Mouse (Mus musculus) monocyte, adult 5-6 weeks (primary cell): ENCODE data around the gene Nipal3. TPM values are rescaled to one million over a fixed set of nuclear protein-coding genes. Genes with fewer than 3 reads are reported as not detected.

Source experiments
- ATAC-seq: fragments of 153-309, 156-312 bp; replicated peaks from 2 replicates; pipeline ENCODE4 v1.8.0; 2017; ENCODE audit warnings: mild to moderate bottlenecking; ENCODE audit not compliant: low TSS enrichment, insufficient number of reproducible peaks, severe bottlenecking, poor library complexity, low FRiP score
- total RNA-seq: library from RNA; stranded (forward); fragments of 200-1000, 200-491, 200-594 nt; gene quantifications from 3 replicates; pipeline ENCODE4 v1.2.3, GENCODE M21; 2017

Nipal3 gene
- total RNA-seq, 1 experiment from 2014 or later: 16.7 TPM

DNA sequence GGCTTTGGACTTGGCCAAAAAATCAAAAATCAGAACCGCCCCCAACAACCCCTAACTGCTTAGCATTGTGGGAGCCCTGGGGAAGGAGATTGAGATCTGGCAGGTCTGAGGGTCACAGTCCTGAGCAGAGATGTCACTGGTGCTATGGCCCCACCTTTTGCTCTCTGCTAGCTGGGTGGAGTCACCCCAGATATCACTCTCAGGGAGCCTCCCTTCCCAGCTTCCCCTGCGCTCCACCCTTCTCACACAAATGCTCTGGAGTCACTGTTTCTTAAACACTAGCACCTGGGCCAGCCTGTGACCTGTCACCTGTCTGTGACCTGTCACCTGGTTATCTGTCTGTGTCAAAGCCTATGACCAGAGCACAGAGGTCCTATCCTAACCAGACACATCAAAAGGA lies 89.9 kb downstream of the Nipal3 start:
- ATAC-seq: no peak

DNA sequence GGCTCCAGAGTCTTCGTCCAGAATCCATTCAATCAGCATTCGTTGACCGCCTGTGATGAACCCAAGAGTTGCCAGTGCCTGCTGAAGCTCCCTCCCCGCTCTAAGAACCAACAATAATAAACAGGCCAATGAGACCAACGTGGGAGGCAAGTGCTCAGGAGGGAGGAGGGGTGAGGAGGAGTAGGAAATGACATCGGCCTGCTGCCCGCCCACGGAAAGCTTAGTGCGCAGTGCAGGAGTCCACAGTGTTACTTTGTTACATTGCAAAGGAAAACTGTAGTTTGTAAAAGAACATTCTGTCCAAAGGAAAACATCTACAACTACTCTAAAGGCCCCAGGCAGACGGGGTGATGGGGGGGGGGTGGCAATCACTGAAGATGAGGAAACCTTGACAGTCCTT lies 90.8 kb downstream of the Nipal3 start:
- no peak for ATAC-seq

GRCm38 (mm10) chr4:135401881-135402280 lies 93.0 kb downstream of the Nipal3 start:
- no peak for ATAC-seq

GRCm38 (mm10) chr4:135397991-135398390 lies 96.8 kb downstream of the Nipal3 start, which contains the start of gene Ncmap:
Ncmap (minus strand) TSS chr4:135398227.
- no peak for ATAC-seq

DNA sequence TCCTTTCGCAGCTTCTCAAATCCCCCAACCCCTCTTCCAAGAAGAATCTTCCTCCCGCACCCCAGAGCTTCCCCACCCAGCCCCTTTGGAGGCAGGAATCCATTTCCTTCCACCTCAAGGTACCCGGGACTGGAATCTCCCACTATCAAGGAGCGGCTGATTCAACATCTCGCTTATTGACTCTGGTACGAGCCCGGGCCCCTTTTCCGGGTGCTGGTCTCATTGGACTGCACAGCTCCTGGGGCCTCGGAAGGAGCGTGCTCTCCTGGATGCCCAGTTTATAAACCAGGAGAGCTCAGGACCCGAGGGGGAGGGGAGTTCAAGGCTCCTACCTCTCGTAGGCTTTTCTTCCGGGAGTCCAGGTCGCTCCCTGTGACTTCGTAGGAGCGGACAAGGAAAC lies 97.3 kb downstream of the Nipal3 start:
- ATAC-seq: no peak

DNA sequence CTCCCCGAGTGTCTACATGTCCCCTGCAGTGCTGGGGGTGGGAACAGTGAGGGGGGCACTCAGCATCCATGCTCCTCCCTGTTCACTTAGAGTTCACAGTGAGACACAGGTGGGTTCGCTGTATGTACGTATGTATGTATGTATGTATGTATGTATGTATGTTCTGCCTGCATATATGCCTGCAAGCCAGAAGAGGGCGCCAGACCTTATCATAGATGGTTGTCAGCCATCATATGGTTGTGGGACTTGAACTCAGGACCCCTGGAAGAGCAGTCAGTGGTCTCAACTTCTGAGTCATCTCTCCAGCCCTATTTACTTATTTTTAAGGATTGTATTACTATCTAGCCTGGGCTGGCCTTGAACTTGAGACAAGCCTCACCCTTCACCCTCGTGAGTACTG lies 98.5 kb downstream of the Nipal3 start:
- no peak for ATAC-seq

Other genes with a start within 250 kb of the Nipal3 start
- gene Clic4, start 222.2 kb downstream of the Nipal3 start, total RNA-seq: 39.4 to 61.3 TPM (median 41.0 TPM) in 3 replicates
- gene Srrm1, start 141.7 kb downstream of the Nipal3 start, total RNA-seq: 123 to 188 TPM (median 151 TPM) in 3 replicates
- gene Ncmap, start 96.8 kb downstream of the Nipal3 start, total RNA-seq: not detected in 3 replicates
- gene Rcan3, start 61.2 kb downstream of the Nipal3 start, total RNA-seq: 0.75 to 4.6 TPM (median 3.8 TPM) in 3 replicates
- gene Stpg1, start 248 bp downstream of the Nipal3 start, total RNA-seq: not detected in 3 replicates
- 0.38 TPM in 1 of 3 replicates, not detected in the others for gene Grhl3, start 78.6 kb upstream of the Nipal3 start, total RNA-seq
- 0.53 TPM in 1 of 3 replicates, not detected in the others for gene Ifnlr1, start 191.2 kb upstream of the Nipal3 start, total RNA-seq
- not detected in 3 replicates for gene Il22ra1, start 233.1 kb upstream of the Nipal3 start, total RNA-seq